Mouse (Mus musculus): ENCODE data around the gene Emilin2.

- no peak for TF ChIP-seq EP300 (IDR thresholded peaks at IDR 0.05; ENCODE audit: insufficient read depth, low read depth, low read length)
- no peak for TF ChIP-seq CTCF (IDR thresholded peaks at IDR 0.05; ENCODE audit: low read depth, low read length)
These were observed 25.8 kb downstream of the Emilin2 start for GRCm38 (mm10) chr17:71285929-71286328.
